Mouse (Mus musculus) midbrain, embryonic 16.5 days (tissue): Measurements from ENCODE around the gene Sart3. TPM values are rescaled to one million over a fixed set of nuclear protein-coding genes. Genes with fewer than 3 reads are reported as not detected.

Experiments
- ATAC-seq: fragments of 200-750 bp; cut with Nextera tagmentation; 2 replicates; pipeline ENCODE4 v1.8.0; 2017; ENCODE audit warnings: moderate TSS enrichment
- H3K27ac ChIP-seq: fragments of 300-500 bp; sonication (generic); 2 replicates; pipeline ENCODE4 v1.5.1; 2014; ENCODE audit warnings: mild to moderate bottlenecking, low read length, mixed read lengths
- H3K27me3 ChIP-seq: fragments of 300-500 bp; sonication (generic); 2 replicates; pipeline ENCODE4 v1.6.1; 2014; ENCODE audit warnings: low read depth, low read length, mixed read lengths; ENCODE audit not compliant: control insufficient read depth, insufficient read depth
- H3K36me3 ChIP-seq: fragments of 300-500 bp; sonication (generic); 2 replicates; pipeline ENCODE4 v1.6.1; 2014; ENCODE audit warnings: mild to moderate bottlenecking, low read length, moderate library complexity, mixed read lengths; ENCODE audit not compliant: control insufficient read depth, insufficient read depth
- H3K4me1 ChIP-seq: fragments of 300-500 bp; sonication (generic); 2 replicates; pipeline ENCODE4 v1.6.1; 2014; ENCODE audit warnings: mild to moderate bottlenecking, low read length, mixed read lengths; ENCODE audit not compliant: control insufficient read depth, insufficient read depth
- H3K4me2 ChIP-seq: fragments of 300-500 bp; sonication (generic); 2 replicates; pipeline ENCODE4 v1.6.1; 2014; ENCODE audit warnings: mild to moderate bottlenecking, low read length, mixed read lengths
- H3K4me3 ChIP-seq: fragments of 300-500 bp; sonication (generic); 2 replicates; pipeline ENCODE4 v1.5.1; 2014; ENCODE audit warnings: low read depth, mild to moderate bottlenecking, low read length, moderate library complexity, mixed read lengths
- H3K9ac ChIP-seq: fragments of 300-500 bp; sonication (generic); 2 replicates; pipeline ENCODE4 v1.6.1; 2014; ENCODE audit warnings: low read depth, low read length, mixed read lengths
- H3K9me3 ChIP-seq: fragments of 300-500 bp; sonication (generic); replicated peaks from 2 replicates; pipeline ENCODE4 v1.6.1; 2014; ENCODE audit warnings: mild to moderate bottlenecking, low read length, mixed read lengths; ENCODE audit not compliant: control insufficient read depth, poor library complexity, severe bottlenecking
- WGBS: fragments of 180-500 bp; shearing (Covaris S2); extraction: QIAGEN DNeasy Blood & Tissue Kit; methylation state at CpG from one replicate; pipeline ENCODE4 v1.1.7; 2014; 5-methylcytosine and 5-hydroxymethylcytosine counted together
- polyA plus RNA-seq: library from polyadenylated mRNA; unstranded; fragments of >200 nt; fragmentation: Nextera tagmentation; extraction: Ambion mirVana; gene quantifications from 2 replicates; pipeline ENCODE4 v1.2.1, GENCODE M21; 2015

Gene Sart3
- polyA plus RNA-seq, 1 experiment from 2014 or later: 39.8 TPM

- Histone ChIP-seq H3K9me3 (no peaks in the 10 kb centered on the region), H3K9ac (no peak overlapping the region), H3K4me3 (no peak overlapping the region), H3K4me2 (no peak overlapping the region), H3K27ac (no peak overlapping the region), H3K27me3 (no peaks in the 10 kb centered on the region), H3K36me3 (peaks cover 39% of the 10 kb centered on the region), H3K4me1 (no peaks in the 10 kb centered on the region)
- 92% methylated on average over 2 of the region's 2 CpGs for WGBS
- no peak for ATAC-seq
Measured at GRCm38 (mm10) chr5:113761585-113761984, 10.7 kb downstream of the Sart3 start.

- Histone ChIP-seq H3K9me3 (no peaks in the 10 kb centered on the region), H3K27me3 (no peaks in the 10 kb centered on the region), H3K27ac (no peak overlapping the region), H3K4me2 (no peak overlapping the region), H3K36me3 (peaks cover 60% of the 10 kb centered on the region), H3K9ac (no peak overlapping the region), H3K4me1 (no peaks in the 10 kb centered on the region), H3K4me3 (no peak overlapping the region)
- 91% methylated on average over 15 of the region's 15 CpGs for WGBS
- ATAC-seq: no peak
Measured at GRCm38 (mm10) chr5:113755347-113756030, 16.8 kb downstream of the Sart3 start.

DNA sequence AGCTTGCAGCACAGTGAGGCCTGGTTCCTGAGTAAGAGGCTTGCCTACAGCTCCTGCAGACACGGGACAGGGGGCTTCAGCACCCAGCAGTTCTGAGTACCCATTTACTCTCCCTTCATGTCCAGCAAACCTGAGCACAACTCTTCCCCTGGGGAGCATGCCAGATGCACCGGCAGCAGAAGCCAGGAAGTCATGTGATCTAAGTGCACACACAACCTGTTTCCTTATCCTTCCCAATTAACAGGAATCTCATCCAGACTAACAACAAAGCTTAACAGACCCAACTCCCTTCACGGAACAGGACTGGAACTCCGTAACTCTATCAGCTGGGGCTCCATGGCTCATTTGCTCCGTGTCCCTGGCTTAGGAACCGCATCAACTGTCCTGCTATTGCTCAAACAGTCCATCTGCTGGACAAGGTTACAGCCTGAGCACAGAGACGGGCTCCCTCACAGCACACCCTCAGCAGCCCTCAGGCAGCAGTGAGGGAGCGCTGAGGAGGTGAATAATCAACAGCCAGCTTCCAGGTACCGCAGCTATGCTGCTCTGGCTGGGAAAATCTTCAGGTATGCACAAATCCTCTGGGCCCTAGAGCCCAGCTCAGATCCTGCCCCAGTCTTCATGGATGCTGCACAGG is 20.7 kb downstream of the Sart3 start:
- Histone ChIP-seq H3K4me2 (no peak overlapping the region), H3K36me3 (peaks cover 67% of the 10 kb centered on the region), H3K4me1 (no peaks in the 10 kb centered on the region), H3K9me3 (no peaks in the 10 kb centered on the region), H3K27me3 (no peaks in the 10 kb centered on the region), H3K9ac (no peak overlapping the region), H3K27ac (no peak overlapping the region), H3K4me3 (no peak overlapping the region)
- WGBS: 91% methylated on average over 9 of the region's 9 CpGs
- no peak for ATAC-seq

GRCm38 (mm10) chr5:113748556-113749331 is 23.6 kb downstream of the Sart3 start:
- 97% methylated on average over 13 of the region's 13 CpGs for WGBS
- no peak overlapping the region for H3K4me2 ChIP-seq
- H3K9ac ChIP-seq: no peak overlapping the region
- no peaks in the 10 kb centered on the region for H3K27me3 ChIP-seq
- no peak overlapping the region for H3K27ac ChIP-seq
- ATAC-seq: no peak
- H3K4me1 ChIP-seq: no peaks in the 10 kb centered on the region
- no peak overlapping the region for H3K4me3 ChIP-seq
- H3K36me3 ChIP-seq: peaks cover 84% of the 10 kb centered on the region
- H3K9me3 ChIP-seq: no peaks in the 10 kb centered on the region

DNA sequence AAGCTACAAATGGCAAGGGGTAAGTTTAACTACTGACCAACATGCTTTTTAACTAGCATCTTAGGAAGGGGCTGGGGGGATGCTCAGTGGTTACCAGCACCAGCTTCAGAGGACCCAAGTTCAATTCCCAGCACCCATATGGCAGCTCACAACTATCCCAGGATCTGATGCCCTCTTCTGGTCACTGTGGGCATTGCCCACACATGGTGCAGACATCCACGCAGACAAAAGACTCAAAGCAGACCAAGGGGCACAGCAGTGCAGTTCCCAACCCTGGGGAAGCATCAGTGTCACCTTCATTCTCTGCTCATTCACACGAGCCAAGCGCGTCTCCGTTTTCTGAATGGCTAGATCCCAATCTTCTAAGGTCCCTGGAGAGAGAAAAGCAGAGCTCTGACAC is 24.7 kb downstream of the Sart3 start:
- Histone ChIP-seq H3K27me3 (no peaks in the 10 kb centered on the region), H3K4me3 (no peak overlapping the region), H3K27ac (no peak overlapping the region), H3K9ac (no peak overlapping the region), H3K4me1 (no peaks in the 10 kb centered on the region), H3K36me3 (peaks cover 83% of the 10 kb centered on the region), H3K4me2 (no peak overlapping the region), H3K9me3 (no peaks in the 10 kb centered on the region)
- WGBS: 91% methylated on average over 5 of the region's 5 CpGs
- no peak for ATAC-seq

DNA sequence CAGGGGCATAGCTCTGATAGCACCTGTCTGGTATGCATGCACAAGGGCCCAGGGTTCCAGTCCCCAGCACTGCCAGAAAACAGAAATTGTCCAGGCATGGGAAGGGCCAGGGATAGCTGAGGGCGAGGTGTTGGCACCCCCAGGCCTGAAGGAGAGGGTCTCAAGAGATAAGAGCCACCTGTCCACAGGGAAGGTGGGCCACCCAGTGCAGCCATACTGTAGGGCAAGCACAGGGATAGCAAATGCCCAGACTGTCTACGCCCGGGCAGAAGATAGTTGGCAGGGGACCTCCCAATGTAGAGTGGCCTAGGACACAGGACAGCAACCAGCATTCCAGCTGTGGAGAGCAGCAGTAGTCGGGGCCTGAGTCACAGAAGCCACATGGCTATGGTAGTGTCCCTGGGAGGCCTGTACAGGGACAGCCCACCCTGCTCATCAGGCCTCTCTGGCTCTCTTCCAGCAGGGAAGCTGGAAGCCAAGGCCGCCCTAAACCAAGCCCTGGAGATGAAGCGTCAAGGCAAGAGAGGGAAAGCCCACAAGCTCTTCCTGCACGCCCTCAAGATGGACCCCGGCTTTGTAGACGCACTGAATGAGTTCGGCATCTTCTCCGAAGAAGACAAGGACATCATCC is 34.6 kb downstream of the Sart3 start:
- Histone ChIP-seq H3K4me3 (no peak overlapping the region), H3K4me2 (no peak overlapping the region), H3K9ac (no peak overlapping the region), H3K27ac (no peak overlapping the region), H3K36me3 (peaks cover 28% of the 10 kb centered on the region), H3K27me3 (no peaks in the 10 kb centered on the region), H3K9me3 (no peaks in the 10 kb centered on the region), H3K4me1 (peaks cover 19% of the 10 kb centered on the region)
- WGBS: 91% methylated on average over 11 of the region's 11 CpGs
- ATAC-seq: no peak

DNA sequence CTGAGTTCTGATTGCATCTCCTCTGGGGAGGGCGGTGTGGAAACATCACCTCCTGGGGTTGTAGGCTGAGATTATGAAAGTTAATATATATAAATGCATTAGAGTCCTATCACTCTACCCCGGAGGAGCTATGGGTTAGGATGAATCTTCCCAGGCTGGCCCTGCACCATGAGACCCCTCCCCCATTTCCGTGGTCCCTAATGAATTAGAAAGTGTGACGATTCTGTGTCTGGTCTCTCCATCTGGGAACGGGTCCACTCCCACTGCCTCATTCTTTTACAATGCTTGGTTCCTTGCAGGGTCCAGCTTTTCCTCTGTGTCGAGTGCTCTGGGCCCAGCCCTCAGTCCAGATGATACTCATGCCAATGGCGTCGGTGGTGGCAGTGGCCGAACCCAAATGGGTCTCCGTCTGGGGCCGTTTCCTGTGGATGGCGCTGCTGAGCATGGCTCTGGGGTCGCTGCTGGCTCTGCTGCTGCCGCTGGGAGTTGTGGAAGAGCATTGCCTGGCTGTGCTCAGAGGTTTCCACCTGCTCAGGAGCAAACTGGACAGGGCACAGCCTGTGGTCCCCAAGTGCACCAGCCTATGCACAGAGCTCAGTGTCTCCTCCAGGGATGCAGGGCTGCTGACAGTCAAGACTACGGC is 35.7 kb downstream of the Sart3 start:
- peak overlapping the region; percentile 96 for H3K27ac ChIP-seq
- WGBS: 45% methylated on average over 15 of the region's 15 CpGs
- no peaks in the 10 kb centered on the region for H3K27me3 ChIP-seq
- ATAC-seq: no peak
- H3K9ac ChIP-seq: peak overlapping the region; percentile 80
- H3K4me2 ChIP-seq: peak overlapping the region; percentile 83
- peaks cover 19% of the 10 kb centered on the region for H3K36me3 ChIP-seq
- peak overlapping the region; percentile 65 for H3K4me3 ChIP-seq
- H3K9me3 ChIP-seq: no peaks in the 10 kb centered on the region
- peaks cover 19% of the 10 kb centered on the region for H3K4me1 ChIP-seq

DNA sequence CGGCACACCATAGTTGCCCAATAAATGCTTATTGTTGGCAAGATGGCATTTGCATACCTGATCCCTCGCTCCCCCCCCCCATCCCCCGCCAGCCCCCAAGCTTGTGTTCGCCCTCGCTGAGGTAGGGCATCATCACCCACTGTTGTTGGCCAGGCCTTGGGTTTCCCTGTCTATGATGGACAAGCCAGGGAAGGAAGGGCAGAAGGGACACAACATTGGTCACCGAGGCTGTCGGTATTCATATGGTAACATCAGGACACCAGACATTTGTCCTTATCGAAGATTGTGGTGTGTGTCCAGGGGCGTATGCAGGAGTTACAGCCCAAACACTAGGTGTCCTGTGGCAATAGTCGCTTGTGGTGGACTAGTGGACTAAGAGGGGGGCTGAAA is 36.2 kb downstream of the Sart3 start:
- H3K9ac ChIP-seq: peak overlapping the region; percentile 80
- peak; percentile 40 for ATAC-seq
- peaks cover 19% of the 10 kb centered on the region for H3K36me3 ChIP-seq
- WGBS: 2% methylated on average over 10 of the region's 10 CpGs
- peak overlapping the region; percentile 83 for H3K4me2 ChIP-seq
- peaks cover 21% of the 10 kb centered on the region for H3K4me1 ChIP-seq
- H3K4me3 ChIP-seq: peak overlapping the region; percentile 65
- H3K27me3 ChIP-seq: no peaks in the 10 kb centered on the region
- H3K27ac ChIP-seq: peak overlapping the region; percentile 96
- no peaks in the 10 kb centered on the region for H3K9me3 ChIP-seq
